Mouse (Mus musculus): Measurements from ENCODE around the gene Crip1.
"Not testable (repeated sequence)": the region's sequence is repeated elsewhere in the genome, so short reads cannot be mapped to it uniquely, and the experiment has no call there.

Crip1 gene

DNA sequence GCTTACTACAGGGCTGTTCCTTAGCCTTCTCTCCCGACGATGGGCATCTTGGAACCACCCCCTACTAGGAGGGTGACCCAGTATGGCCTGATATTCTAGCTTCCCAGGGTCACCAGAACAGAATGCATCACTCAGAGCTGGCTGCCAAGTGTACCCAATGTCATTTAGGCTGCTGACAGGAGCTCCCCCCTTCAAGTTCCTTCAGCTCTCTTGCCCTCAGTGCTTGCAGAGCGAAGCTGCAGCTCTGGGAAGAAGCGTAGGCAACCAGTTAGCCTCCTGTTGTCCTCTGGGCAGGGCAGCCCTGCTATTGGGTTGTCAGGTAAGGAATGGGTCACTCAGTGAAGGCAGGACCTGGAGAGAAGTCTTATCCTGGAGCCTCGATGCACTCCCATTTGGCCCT is 38.8 kb downstream of the Crip1 start:
- DNase-seq (ENCODE audit: low spot score): no peak

DNA sequence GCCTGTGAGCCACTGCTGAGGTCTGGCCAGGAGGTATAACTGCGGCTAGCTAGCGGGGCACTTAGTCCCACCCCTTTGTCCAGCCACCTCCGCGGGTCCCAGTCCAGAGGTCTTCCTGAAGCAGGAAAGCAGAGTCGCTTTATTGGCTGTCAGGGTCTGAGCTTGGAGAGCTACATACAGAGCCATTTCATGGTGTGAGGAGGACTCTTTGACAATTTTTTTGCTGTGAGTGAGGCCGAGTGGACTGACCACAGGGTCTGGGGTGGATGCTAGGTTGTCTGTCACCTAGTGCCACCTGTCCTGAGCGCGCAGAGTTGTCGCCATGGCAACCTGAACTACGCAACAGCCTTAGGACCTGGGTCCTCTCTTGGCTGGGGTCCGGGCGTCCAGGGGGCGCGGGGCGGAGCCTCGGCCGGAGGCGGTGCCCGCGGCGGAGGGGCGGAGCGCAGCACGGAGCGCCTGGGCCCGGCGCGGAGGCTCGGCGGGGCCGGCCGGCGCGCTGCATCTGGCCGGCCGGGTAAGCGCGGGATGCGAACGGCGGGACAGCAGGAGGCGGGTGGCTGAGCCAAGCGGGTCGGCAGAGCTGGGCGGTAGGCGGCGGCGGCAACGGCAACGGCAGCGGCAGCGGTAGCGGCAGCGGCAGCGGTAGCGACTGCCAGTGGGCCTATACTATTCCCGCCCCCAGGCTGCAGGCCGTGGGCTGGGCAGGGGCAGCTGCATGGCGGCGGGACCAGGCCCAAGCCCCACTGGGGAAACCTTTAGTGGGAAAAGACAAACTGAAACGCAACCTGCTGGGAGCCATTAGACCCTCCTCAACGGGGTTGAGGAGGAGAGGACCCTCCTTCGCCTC is 39.6 kb downstream of the Crip1 start, which contains the start of gene Tmem121:
Gene Tmem121 (plus strand): TSS at position 489 of the 850 bp plus-strand sequence.
- peak; percentile 31 for DNase-seq (ENCODE audit: low spot score)

DNA sequence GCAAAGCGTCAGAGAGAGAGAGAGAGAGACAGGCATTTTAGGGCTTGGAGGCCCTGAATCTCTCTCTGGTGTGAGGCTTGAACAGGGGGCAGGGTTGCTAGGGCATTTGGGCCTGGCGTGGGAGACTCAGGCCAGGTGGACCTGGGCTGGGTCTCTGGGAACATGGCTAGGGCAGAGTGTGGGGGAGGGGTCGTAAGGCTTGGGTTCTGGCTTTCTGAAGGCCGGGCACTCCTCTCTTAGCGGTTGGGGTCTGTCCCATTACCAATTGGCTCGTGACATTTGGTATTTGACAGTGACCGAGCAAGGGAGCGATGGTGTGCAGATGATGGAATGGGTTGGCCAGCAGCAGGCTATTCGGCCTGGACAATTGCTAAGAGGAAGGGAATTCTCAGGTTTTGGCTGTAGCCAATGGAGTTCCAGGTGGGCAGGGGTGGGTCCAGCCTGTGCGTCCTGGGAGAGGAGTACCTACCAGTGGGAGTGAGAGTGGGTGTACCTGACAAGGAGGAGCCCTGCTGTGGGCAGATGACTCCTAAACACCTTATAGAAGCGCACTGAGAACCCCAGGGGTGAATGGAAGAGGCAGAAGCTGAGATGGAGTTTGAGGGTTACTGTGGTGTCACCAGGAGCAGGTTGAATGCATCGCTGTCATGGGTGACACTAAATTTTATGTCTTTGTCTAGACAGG is 40.4 kb downstream of the Crip1 start:
- no peak for DNase-seq (ENCODE audit: low spot score)

DNA sequence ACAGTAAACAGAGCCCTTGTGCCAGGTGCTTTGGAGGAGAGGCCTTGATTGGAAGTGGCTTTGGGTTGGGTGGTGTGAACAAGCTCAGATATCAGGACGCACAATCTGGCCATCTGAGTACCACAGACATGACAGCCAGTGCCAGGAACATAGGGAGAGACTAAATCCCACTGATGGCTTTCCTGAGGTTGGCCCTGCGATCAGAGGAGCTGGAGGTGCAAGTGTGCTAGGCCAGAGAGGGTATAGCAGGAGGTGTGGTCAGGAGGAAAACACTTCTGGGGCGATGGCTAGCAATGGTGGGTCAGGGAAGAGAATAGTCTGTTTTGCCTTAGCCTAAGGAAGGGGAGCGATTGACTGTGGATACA is 40.9 kb downstream of the Crip1 start:
- DNase-seq (ENCODE audit: low spot score): no peak

DNA sequence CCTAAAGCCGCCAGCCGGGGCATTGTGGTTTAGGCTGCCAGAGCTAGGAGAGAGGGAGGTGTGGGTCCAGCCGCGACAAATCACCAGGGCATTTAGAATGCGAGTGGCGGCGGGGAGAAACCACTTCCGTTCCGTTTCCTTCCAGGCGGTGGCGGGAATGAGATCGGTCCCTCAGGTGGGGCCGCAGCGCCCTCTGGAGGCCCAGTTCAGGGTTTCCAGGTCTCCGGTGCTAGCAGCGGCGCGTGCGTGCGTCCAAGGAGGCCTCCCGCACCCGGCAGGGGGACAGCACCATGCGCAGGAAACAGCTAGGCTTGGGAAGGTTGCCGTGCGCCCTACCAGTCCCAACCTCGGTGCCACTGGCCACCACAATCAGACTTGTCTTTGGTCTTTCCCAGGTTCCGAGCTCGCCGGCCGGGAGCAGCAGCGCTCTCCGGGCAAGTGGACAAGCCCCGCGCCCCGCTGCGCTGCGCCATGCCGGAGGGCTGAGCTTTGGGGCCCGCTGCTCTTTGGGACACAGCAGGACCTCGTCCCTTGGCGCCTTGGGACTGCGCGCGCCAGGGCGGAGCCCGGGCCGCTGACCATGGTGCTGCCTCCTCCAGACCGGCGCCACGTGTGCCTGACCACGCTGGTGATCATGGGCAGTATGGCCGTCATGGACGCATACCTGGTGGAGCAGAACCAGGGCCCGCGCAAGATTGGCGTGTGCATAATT is 41.6 kb downstream of the Crip1 start:
- DNase-seq (ENCODE audit: low spot score): peak; percentile 79

DNA sequence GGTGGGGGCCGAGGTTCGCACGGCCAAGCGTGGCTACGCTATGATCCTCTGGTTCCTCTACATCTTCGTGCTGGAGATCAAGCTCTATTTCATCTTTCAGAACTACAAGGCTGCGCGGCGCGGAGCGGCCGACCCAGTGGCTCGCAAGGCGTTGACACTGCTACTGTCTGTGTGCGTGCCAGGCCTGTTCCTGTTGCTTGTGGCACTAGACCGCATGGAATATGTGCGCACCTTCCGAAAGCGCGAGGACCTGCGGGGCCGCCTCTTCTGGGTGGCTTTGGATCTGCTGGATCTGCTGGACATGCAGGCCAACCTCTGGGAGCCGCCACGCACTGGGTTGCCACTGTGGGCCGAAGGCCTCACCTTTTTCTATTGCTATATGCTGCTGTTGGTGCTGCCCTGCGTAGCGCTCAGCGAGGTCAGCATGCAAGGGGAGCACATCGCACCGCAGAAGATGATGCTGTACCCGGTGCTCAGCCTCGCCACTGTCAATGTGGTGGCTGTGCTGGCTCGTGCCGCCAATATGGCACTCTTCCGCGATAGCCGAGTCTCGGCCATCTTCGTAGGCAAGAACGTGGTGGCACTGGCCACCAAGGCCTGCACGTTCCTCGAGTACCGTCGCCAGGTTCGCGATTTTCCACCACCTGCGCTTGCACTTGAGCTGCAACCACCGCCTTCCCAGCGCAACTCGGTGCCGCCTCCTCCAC is 42.4 kb downstream of the Crip1 start:
- DNase-seq (ENCODE audit: low spot score): no peak

DNA sequence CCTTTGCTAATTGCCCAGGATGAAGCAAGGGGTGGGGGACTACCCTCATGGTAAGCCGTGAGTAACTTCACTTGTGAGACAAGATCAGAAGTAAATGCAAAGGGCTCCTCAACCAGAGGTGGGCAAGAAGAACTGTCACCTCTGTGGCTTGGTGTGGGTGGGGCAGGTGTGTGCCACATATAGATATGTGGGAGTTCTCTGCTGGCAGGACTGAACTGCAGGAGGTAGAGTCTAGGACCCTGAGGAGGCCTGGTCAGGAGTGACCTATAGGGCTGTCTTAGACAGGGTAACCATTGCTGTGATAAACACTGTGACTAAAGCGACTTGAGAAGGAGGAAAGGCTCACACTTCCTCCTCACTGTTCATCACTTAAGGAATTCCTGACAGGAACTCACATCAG is 47.3 kb downstream of the Crip1 start:
- no peak for DNase-seq (ENCODE audit: low spot score)

DNA sequence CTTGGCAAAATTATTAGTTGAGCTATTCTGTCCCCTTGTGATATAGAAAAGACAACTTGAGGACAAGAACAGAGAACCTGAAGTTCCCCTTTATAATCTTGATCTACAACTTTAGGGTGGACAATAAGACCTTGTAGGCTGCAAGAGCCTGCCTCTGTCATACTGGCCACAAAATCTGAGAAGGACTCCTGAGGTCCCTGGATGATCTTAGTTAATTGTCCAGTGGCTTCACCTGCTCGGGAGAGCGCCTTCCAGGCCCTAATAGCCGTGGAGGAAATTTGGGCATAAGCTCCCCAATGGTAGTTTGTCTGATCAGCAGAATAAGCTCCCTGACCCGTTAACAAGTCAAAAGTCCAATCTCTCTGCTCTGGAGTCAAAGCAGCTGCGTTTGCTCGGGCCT is 53.0 kb downstream of the Crip1 start:
- not testable (repeated sequence) for DNase-seq (ENCODE audit: low spot score)

DNA sequence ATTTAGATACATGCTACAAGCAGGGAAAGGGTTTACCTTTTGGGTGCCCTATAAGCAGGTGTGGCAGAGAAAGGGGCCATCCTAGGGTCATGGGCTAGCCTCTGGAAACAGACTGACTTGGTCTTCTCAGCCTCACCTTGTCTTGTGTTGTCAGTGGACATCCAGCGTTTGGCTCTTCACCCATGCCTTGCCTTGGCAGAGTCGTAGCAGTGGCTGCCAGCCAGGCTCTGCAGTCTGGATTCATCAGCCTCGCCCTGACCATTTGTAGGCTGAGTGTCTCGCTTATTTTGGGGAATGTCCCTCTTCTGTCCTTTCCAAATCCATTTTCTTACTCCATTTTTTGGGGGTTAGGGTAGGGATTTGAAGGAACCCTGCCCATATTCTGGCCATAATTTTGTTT is 55.2 kb downstream of the Crip1 start:
- DNase-seq (ENCODE audit: low spot score): no peak

DNA sequence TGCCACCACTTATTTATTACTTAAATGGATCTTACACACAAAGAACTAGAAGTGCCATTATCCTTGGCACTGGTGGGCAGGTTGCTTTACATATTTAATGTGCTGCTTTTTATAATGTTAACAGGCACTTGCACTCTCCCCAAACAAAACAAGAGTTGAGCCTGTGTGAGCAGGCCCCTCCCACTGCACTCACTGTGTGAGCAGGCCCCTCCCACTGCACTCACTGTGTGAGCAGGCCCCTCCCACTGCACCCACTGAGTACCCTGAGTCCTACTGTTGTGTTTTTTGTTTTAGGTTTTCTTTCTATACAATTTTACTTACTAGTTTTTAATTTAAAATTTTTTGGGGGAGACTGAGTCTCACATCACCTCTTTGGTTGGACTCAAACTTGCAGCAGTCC is 55.9 kb downstream of the Crip1 start:
- no peak for DNase-seq (ENCODE audit: low spot score)

Measured in ovary, postnatal 36 days (tissue).